Comparison of ENCODE assay signal across 16 mouse cellular contexts in genomic region chr19:50418962-50419720, GRCm38 (mm10).
A peak's percentile ranks its signal among the peaks of the same experiment; 100 is the strongest.
DNase-seq lines count a peak whose midpoint lies in the region; ATAC-seq and TF ChIP-seq lines count a peak whose summit lies in the region.
"Had no signal": no experiment of that assay in that cellular context is flagged by ENCODE, and none has a peak within 500 bp of the region (broad histone marks: within the 10 kb centered on the region; RNA-seq: fewer than 3 reads in every experiment).

No protein-coding gene starts in this region.

- 35% methylated on average over 14 of the region's 14 CpGs for WGBS in kidney, embryonic 16.5 days
- WGBS in kidney, adult 2 months, result 33% methylated on average over 14 of the region's 14 CpGs

- no peak for DNase-seq in kidney, adult 2 months
- DNase-seq in right cerebral cortex, adult 18-20 months, result peak; percentile 73
- DNase-seq in right cerebral cortex, postnatal 14 days, result no peak
- peak; percentile 39 to 84 for DNase-seq in left cerebral cortex, postnatal 25 days (ENCODE audit: low spot score in 2 of 2)
- DNase-seq in adrenal gland, postnatal 36 days, result no peak
- DNase-seq: adrenal gland, postnatal 14 days; cerebellum, postnatal 14 days had no signal

- H3K9me3 ChIP-seq in kidney, embryonic 16.5 days (ENCODE audit: low read length), result no peaks in the 10 kb centered on the region
- H3K9me3 ChIP-seq: embryonic facial prominence, embryonic 10.5 days; heart, embryonic 12.5 days; intestine, embryonic 15.5 days; limb, embryonic 10.5 days; liver, embryonic 12.5 days; lung, embryonic 15.5 days had no signal

- H3K27ac ChIP-seq in kidney, embryonic 16.5 days (ENCODE audit: low read length), result no peak overlapping the region
- no peak overlapping the region for H3K27ac ChIP-seq in kidney, adult 2 months (ENCODE audit: insufficient read depth, low read depth, low read length)
- H3K27ac ChIP-seq: embryonic facial prominence, embryonic 10.5 days; intestine, embryonic 15.5 days; limb, embryonic 10.5 days; liver, embryonic 12.5 days; lung, embryonic 15.5 days had no signal

- no peak for TF ChIP-seq POLR2A in kidney, adult 2 months (IDR thresholded peaks at IDR 0.05; ENCODE audit: low read depth, low read length)

- H3K27me3 ChIP-seq in kidney, embryonic 16.5 days (ENCODE audit: insufficient read depth, low read length), result no peaks in the 10 kb centered on the region
- H3K27me3 ChIP-seq in kidney, adult 2 months (replicated peaks; ENCODE audit: control insufficient read depth, insufficient read depth, low read length), result no peaks in the 10 kb centered on the region
- H3K27me3 ChIP-seq: heart, embryonic 12.5 days; intestine, embryonic 15.5 days; liver, embryonic 12.5 days; lung, embryonic 15.5 days had no signal

- intact Hi-C loops in left cerebral cortex, postnatal 25 days (cut with DNase I), result loop anchor here (5.0 kb wide), 1 partner anchor 258 kb away; the partner anchor contains the start of gene Sorcs1

- no peak overlapping the region for H3K4me2 ChIP-seq in kidney, embryonic 16.5 days (replicated peaks; ENCODE audit: low read depth, low read length)
- H3K4me2 ChIP-seq: heart, embryonic 12.5 days; intestine, embryonic 15.5 days; liver, embryonic 12.5 days; lung, embryonic 15.5 days had no signal

- no peak overlapping the region for H3K9ac ChIP-seq in kidney, embryonic 16.5 days (replicated peaks; ENCODE audit: low read length)
- H3K9ac ChIP-seq: heart, embryonic 12.5 days; intestine, embryonic 15.5 days; liver, embryonic 12.5 days; lung, embryonic 15.5 days had no signal

- H3K4me3 ChIP-seq in kidney, embryonic 16.5 days (ENCODE audit: low read length), result no peak overlapping the region
- no peak overlapping the region for H3K4me3 ChIP-seq in kidney, adult 2 months (ENCODE audit: insufficient read depth, low read depth, low read length)
- H3K4me3 ChIP-seq: embryonic facial prominence, embryonic 10.5 days; heart, embryonic 12.5 days; intestine, embryonic 15.5 days; limb, embryonic 10.5 days; liver, embryonic 12.5 days; lung, embryonic 15.5 days had no signal

- no peaks in the 10 kb centered on the region for H3K36me3 ChIP-seq in kidney, embryonic 16.5 days (ENCODE audit: insufficient read depth, low read length)
- no peaks in the 10 kb centered on the region for H3K36me3 ChIP-seq in kidney, adult 2 months (ENCODE audit: control insufficient read depth, insufficient read depth, low read length)
- H3K36me3 ChIP-seq: embryonic facial prominence, embryonic 10.5 days; G1E; heart, embryonic 12.5 days; intestine, embryonic 15.5 days; limb, embryonic 10.5 days; liver, embryonic 12.5 days; lung, embryonic 15.5 days had no signal

- H3K4me1 ChIP-seq in kidney, embryonic 16.5 days (ENCODE audit: insufficient read depth, low read length), result no peaks in the 10 kb centered on the region
- H3K4me1 ChIP-seq in kidney, adult 2 months (ENCODE audit: control insufficient read depth, insufficient read depth, low read length), result no peaks in the 10 kb centered on the region
- H3K4me1 ChIP-seq: heart, embryonic 12.5 days; intestine, embryonic 15.5 days; limb, embryonic 10.5 days; liver, embryonic 12.5 days; lung, embryonic 15.5 days had no signal

- TF ChIP-seq CTCF in kidney, adult 2 months (conservative IDR thresholded peaks at IDR 0.05; ENCODE audit: insufficient read depth, insufficient read length, low read depth, low read length), result no peak

- ATAC-seq in kidney, embryonic 16.5 days (ENCODE audit: low FRiP score, low TSS enrichment), result peak; percentile 77
- no peak for ATAC-seq in erythroblast, adult 5-6 weeks (replicated peaks; ENCODE audit: low FRiP score, poor library complexity, severe bottlenecking)
- ATAC-seq: intestine, embryonic 15.5 days; liver, embryonic 12.5 days had no signal

Comparison
In these comparisons a context has a peak if more than half of its experiments do, and no peak if none do; other contexts are left out.
1. DNase-seq: peak in right cerebral cortex, adult 18-20 months (single experiment) and left cerebral cortex, postnatal 25 days (2 of 2); none in kidney, adult 2 months (single experiment), right cerebral cortex, postnatal 14 days (single experiment) and adrenal gland, postnatal 36 days (0 of 2).